Mouse (Mus musculus) bone marrow, adult 2 months (tissue): ENCODE measurements around the gene Hoxc9.

Experiments used
- CTCF ChIP-seq: fragments of 200-500 bp; IDR thresholded peaks from 2 replicates; pipeline ENCODE4 v1.5.1; 2011; ENCODE audit warnings: low read length, control low read depth; ENCODE audit not compliant: control insufficient read depth, insufficient read depth
- POLR2A ChIP-seq: fragments of 200-500 bp; IDR thresholded peaks from 2 replicates; pipeline ENCODE4 v1.6.1; 2011; ENCODE audit warnings: low read depth, mild to moderate bottlenecking, control low read depth, low read length, borderline replicate concordance; ENCODE audit not compliant: control insufficient read depth

DNA sequence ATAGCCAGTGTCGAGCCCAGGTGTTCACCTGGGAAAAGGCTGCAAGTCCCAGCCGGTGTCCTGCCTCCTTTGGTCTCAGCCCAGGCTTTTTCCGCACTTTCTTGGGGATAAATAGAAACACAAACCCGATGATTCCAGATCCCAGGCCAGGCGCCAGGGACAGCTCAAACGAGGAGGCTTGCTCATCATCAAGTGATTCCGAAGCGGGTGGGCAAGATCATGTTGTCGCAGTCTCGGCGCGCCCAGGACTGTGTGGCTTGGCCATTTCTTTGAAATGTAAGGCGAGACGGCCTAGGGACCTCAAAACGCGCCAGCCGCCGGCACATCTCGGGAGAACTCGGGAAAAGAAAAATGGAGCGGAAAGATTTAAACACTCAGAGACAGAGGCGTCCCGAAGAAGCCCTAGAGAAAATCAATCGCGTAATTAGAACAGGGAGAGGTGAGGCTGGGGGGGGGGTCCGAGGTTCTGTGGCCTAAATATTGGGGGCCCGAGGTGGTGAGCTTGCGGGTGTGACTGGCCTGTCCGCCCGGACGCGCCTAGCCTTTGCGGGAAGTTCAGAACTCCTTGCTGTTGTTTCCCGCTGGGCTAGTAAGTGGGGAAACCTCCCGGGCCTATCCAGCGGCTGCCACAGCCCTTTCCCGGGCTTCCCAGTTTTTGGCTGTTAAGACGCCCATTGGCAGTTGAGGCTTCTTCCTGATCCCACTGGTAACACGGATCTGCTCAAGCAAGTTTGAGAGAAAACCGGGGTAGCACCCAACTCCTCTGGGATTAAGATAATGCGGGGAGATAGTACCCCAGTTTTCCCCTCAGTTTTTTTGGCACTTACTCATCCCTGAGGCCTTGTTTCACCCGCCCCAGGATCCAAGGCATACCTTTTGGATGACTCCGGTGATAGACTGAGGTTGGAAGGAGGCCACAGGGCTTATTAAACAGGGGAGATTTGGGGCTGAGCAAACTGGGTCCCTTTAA, 51.3 kb downstream of the Hoxc9 start:
- no peak for TF ChIP-seq CTCF
- no peak for TF ChIP-seq POLR2A
